Mouse (Mus musculus) erythroid progenitor cell, adult 5-6 weeks (primary cell): ENCODE measurements around the gene Frmd6. TPM values are rescaled to one million over a fixed set of nuclear protein-coding genes. Genes with fewer than 3 reads are reported as not detected.

Experiments
- ATAC-seq: replicated peaks from 2 replicates; pipeline ENCODE4 v1.8.0; 2016; ENCODE audit warnings: moderate number of reproducible peaks, mild to moderate bottlenecking, moderate TSS enrichment, inconsistent platforms; ENCODE audit not compliant: poor library complexity, low FRiP score, severe bottlenecking
- total RNA-seq, 2 experiments: library from RNA; stranded (forward) in 1 of 2; stranded (reverse) in 1 of 2; fragments of 150-400 nt in 1 of 2; fragments of 186-747, 209-891 nt in 1 of 2; gene quantifications; 2 replicates each; pipeline versions ENCODE4 v1.2.3 to v1.2.4; 2015 to 2017; ENCODE audit warnings: low replicate concordance in 2 of 2

Gene Frmd6
- total RNA-seq, 2 experiments from 2014 or later: 0.42 to 2.3 TPM

DNA sequence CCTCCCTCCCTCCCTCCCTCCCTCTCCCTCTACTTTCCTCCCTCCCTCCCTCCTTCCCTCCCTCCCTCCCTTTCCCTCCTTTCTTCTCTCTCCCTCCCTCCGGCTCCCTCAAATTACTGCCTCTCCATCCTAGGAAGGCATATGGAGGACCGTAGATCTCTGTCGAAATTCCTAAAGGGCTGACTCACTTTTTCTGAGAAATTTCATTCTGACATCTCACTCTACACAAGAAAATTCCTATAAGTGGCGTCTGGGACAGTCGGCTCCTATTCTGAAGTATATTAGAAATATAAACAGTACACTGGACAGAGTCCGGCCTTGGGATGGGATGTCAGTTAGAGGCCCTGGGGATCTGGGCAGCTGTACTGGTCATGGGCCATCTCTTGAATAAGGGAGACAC, 59.7 kb downstream of the Frmd6 start:
- ATAC-seq: no peak

DNA sequence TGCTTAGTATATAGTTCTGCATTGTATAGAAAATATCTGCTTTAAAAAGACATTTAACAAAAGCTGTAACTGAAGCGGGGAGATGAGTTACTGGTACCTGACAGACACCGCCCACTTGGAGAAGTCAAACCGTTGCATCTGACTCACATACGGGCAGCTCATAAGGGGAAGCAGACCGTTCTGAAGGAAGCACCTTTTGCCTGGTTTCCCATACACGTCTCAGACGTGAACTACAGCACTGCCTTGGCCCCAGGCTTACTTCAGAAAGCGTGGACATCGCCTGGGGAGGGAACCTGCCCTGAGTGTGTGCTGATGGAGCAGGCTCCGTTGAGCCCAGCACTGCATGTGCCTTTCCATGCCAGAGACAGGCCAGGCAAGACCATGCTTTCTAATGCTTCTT, 60.3 kb downstream of the Frmd6 start:
- ATAC-seq: no peak

DNA sequence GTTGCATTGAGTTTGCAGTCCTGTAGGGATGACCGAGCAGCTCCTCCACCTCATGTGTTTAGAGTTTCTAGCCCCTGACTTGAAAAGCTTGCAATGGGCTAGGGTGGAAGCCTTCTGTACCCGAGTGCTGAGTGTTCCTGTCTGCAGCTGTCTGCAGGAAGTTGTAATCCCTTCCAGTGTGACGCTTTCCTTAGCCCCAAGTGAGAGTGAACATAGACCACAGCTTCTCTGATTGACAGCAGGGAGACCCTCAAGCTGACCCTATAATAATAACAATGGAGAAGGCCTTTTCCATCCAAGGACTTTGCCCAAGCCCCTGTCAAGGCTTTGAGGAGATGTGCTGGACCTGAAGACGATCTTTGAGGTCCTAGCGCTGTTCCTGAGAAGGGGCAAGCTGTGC, 65.1 kb downstream of the Frmd6 start:
- no peak for ATAC-seq

DNA sequence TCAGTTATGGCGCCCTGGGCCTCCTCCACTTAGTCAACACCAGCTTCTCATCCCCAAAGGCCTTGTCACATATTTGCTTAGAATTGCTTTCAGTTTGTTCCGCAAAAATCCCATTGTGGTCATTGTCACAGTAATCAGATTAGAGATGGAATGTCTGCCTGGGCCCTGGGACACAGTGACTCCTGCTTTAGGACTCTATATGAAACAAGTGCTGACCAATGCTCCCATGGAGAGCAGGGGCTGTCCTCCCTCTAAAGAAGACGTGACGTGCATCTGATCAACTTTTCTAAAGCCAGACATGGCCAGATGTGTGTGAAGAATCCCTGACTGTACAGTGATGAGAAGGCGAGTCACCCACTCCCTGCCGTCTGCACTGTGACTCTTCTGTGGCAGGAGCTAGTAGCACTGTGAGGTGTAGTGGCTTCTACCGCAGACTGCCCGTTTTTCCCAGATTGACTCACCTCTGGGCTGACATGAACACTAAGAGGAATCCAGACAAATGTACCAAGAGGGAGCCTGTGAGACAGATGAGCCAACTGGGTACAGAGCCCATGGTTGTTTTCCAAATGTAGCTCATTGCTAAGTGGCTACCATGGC, 65.7 kb downstream of the Frmd6 start:
- no peak for ATAC-seq

DNA sequence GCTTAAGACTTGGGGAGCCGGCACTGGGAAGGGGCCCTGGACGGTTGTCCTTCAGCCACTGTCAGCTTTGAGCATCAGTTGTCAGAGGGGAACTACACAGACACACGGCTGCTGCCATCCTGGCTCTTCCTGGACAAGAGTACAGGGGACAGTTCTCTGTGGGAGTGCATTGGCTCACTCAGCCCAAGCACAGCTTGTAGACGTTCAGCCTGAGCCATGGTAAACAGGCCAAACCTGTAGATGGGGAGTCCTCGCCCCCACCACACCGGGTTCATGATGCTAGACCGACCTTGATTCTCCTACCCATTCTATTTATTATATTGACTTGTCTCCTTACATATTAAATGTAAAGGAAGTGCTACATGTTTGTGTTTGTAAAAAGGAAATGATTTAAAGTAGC, 70.0 kb downstream of the Frmd6 start:
- ATAC-seq: no peak

DNA sequence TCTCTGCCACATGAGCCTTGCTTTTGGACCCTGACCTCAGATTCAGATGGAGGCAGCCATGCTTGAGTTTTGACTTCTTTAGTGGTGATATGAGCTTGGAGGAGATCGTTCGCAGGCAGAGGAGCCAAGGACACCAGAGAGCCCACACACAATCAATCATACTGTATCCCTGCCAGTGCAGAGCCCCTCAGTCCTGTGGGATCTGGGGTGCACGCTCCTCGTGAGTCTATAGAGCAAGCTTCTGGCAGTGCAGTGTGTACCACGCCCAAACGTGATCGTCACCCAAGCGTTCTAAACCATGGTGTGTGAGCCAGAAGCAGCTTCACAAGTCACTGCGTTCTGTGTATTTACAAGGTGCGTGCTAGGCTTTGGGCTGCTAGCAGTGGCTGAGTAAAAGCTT, 70.8 kb downstream of the Frmd6 start:
- ATAC-seq: no peak

DNA sequence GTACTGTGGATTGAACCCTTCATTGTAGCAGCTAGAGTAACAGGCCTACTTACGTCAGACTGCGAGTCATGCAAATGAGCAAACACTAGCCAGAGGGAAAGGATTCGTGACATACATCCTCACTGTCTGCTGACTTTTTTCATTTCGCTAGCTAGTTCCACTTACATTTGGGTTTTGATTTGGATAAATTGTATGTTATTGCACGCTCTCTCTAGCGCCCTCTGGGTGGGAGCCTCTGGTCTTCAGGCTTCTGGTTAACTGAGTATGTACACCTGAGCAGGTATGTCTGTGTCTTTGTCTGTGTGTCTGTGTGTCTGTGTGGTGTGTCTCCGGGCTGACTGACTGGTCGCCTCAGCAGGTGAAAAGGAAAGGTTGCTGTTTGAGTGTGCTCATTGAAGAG, 72.1 kb downstream of the Frmd6 start:
- no peak for ATAC-seq

DNA sequence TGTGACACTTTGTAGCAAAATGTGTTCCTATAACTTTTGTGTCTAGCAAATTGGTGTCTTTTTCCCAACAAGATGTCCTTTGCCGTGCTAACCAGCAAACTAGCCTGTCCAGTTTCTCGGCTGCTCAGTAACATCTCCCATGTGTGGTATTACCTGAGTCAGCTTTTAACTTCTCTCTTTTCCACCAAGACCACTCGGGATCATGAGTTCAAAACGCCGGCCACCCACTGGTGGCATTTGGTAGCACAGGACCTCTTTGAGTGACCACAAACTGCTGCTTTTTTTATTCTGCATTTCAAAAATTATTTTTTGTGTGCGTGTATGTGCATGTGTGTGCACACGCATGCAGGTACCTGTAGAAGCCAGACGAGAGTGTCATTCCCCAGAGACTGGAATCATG, 73.1 kb downstream of the Frmd6 start:
- ATAC-seq: no peak

DNA sequence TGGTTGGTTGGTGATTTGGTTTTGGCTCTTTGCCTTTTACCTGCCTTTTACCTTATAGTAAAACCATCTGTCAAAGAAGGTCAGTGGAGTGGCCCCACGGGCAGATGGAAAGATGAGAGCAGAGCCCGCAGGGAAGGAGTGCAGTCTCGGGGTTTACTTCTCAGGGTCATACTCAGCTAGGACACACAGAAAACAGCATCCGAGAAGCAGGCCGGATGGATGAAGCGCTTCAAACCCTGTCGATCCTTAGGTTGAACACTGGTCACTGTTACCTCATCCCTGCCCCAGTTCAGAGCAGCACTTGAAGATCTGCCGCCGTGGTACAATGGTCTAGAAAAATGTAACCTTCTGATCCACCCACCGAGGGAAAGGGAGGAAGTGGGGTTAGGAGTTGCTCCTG, 79.2 kb downstream of the Frmd6 start:
- no peak for ATAC-seq

DNA sequence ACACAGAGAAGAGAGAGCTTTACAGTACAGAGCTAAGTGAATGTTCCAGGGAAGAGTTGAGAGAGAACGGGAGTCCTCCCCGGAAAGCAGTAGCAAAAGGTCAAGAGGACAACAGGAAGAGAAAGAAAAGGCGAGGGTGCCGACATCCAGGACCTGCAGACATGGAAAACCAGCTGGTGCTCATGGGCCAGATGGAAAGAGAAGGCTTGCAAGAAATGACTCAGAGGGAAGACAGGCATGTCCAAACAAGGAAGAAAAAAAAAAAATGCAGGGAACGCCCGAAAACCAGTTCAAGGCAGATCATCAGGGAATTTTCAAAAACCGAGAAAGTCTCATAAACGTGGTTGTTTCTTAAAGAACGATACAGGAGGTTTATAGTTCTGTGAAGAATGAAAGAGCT, 81.6 kb downstream of the Frmd6 start:
- ATAC-seq: no peak

DNA sequence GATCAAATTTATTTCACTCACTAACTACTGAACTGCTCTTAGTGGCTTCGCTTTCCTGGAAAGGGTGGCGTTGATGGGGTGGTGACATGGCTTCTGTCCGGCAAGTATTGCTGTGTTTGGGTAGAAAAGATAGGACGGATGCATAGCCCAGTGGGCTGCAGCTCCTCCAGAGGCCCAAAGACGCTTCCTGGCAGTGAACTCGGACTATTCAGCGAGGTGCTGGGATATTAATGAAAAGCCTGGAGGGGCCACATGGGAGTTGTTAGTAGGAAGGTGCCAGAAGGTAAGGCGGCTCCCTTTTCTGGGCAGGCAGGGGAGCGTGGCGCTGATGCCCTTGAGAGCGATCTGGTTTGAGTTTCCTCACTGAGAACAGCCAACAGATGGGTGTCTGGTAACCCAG, 82.3 kb downstream of the Frmd6 start:
- no peak for ATAC-seq

DNA sequence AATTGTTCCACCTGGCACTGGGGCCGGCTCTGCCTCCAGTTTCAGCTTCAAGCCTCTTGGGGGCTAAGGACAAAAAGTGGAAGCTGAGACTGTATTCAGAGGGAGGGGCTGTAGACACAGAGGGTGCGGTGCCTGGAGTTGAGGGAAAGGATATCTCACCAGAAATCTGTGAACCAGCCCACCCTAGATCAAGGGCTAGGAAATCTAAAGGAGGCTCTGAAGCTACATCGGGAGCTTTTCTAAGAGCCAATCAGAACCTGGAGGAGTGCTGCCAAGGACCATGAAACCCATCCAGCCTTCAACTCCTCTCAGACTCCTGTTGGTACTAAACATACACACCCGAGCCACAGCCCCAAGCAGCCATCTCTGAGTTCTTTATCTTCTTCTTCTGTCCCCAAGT, 82.8 kb downstream of the Frmd6 start:
- no peak for ATAC-seq

DNA sequence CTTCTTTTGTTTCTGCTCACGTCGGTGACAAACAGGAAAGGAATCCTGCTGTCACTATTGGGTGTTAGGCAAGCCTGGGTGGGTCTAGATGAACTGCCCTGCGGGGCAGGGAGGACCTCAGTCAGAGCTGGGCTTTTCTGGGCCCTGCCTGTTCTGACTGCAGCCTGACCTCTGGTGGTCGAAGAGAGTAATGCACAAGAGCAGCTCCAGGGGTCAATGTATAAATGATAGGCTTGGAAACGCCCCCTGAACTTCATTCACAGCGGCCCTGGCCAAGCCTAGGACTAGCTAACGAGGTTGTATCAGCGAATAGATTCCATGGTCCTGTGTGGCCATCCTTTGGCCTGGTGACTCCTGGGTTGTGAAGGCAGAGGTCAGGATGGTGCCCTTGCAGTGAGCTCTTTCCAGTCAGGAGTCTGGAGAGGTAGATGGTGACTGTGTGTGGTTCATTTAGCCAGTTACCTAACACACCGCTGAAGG, 85.0 kb downstream of the Frmd6 start:
- ATAC-seq: peak; percentile 68

DNA sequence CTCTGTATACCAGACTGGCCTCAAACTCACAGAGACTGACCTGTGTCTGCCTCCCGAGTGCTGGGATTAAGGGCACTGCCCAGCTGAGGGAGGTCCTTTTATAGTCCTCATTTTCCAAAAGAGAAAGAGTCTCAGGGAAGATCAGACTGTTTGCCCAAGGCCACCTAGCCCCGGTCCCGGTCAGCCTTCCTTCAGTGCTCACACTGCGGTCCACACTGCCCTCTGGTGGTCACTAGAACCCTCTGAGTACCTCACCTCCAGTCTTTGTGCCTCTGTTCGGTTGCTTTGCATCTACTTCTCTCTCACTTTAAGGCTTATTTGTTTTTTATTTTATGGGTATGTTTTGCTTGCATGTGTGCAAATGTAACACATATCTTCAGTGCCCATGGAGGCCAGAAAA, 85.7 kb downstream of the Frmd6 start:
- peak; percentile 68 for ATAC-seq

DNA sequence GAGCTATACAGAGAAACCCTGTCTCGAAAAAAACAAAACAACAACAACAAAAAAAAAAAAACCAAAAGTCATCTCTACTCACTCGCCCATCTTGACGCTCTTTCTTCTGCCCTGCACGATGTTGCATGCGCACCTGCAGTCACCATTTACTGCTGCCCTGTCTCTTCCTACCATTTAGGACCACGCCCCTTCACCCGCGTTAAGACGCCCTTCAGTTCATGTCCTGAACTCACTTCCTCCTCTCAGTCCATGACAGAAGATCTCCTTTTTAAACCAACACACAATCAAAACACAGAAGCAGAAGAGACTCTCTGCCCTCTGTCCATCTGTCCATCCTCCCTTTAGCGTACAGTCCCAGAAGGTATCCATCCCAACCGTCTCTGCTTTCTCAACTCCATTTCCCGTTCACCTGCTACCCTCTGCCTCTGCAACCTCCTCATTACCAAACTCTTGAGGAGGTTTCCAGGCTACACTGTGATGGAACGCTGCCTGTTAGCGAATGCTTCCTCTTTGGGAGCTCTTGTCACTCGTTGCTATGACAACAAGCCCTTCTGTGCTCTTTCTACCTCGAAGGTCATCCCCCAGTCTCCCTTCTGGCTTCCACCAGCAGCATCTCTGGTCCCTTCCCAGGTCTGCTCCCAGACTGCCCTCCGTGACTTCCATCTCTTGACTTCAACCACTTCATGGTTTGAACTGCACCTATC, 86.5 kb downstream of the Frmd6 start:
- no peak for ATAC-seq

DNA sequence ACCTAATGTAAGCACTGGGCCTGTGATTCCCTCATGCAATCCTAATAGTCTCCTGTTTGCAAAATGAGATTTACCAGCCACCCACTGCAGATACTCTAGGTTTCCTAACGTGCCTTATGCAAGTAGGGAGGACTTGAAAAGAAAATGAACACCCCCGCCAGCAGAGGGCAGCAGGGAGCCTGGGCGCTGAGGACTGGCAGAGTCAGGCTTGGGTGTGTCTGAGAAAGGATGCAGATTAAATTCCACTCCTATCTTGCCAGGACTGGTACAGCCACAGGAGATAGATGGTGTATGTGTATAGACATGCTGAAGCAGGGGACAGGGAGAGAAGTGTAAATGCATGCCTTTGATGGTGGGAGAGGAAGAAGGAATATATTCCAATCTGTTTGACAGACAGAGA, 88.1 kb downstream of the Frmd6 start:
- peak; percentile 78 for ATAC-seq

DNA sequence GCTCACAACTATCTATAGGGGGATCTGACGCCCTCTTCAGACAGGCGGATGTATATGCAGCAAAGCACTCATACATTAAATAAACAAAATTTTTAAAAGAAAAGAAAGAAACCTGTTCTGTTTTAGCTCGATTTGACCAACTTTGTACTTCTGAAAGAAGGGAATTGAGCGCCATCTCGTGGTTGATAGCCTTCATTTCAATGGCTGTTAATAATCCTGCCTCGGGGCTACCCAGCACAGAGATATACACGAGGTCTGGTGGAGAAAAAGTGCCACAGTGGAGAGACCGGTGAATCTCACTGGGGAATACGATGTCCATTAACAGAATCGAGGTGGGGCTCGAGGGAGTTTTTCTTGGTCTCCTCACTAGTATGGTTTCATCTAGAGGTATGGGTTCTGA, 89.1 kb downstream of the Frmd6 start:
- ATAC-seq: no peak

DNA sequence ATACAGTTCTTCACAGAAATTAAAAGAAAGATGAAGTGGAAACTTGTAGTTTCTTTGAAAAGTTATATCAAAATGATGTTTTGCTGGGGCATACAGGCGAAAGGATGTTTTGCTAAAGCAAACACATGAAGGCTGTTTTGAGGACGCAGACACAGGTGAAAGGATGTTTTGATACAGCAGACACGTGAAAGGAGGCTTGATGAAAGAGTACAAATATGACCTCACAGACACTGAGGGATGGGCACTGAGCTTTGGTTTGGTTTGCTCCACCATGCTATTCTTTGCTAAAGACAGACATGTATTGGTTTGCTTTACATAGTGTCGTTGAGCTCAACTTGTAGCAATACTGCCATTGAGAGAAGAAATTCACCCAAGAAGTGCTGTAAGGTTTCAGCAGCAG, 104.5 kb downstream of the Frmd6 start:
- no peak for ATAC-seq

DNA sequence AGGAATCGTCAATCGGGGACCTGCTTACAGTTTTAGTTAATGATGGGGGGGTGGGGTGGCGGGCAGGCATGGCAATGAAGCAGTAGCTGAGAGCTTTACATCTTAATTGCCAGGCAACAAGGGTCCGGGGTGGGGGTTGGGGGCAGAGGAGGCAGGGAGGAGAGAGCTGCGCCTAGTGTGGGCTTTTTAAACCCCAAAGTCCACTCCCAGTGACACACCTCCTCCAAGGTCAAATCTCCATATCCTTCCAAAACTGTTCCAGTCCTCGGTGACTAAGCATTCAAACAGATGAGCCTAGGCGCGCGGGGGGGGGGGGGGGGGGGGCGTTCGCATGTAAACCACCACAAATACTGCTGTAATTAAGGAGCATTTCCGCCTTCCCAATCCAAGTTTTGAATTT, 111.8 kb downstream of the Frmd6 start:
- ATAC-seq: no peak

DNA sequence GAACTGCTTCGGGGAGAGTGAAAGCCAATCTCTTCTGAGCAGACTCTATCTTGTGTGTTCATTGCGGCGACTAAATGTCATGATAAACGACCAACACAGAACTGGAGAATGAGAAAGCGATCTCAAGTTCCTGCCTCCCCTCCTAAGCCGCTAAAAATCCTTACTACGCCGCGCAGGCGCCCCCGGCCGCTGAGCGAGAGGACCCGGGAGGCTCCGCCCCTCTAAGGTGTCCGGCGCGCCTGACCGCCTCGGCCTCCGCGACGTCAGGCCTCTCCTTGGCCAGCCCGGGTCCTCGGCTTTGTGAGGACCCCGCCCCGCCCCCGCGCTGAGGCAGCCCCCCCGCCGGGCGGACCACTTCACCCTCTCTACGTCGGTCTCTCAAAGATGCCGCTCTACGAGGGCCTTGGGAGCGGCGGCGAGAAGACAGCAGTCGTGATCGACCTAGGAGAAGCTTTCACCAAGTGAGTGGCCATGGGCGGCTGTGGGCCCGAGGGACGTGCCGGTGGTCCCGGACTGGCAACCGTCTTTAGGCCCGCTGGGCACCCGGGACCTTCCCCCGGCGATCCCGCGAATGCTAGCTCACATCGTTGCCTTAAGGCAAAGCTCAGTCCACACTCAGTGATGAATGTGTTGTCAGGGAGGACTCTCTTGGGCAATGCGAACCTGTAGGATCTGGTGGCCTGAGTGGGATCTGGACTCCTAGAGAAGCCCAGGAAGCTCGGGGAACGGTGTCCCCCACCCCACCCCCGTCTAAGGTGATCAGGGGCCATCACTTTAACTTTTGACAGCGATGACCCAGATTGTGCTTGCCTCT, 112.5 kb downstream of the Frmd6 start, which contains the start of gene Actr10:
Actr10 (plus strand) TSS at position 287 of the 814 bp plus-strand sequence.
- peak; percentile 91 for ATAC-seq

DNA sequence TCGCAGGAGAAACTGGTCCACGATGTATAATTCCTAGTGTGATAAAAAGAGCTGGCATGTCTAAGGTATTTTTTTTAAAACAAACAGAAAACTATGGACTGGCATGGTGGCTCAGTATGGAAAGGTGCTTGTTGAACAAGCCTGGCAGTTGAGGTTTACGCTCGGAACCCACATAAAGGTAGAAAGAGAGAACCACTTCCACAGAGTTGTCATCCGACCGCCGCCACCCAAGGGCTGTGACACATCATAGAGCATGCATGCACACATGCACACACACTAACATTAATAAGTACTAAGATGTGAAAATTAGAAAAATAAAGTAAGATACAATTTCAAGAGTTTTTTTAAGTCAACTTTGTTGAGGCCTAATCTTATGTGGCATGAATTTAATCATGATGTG, 115.5 kb downstream of the Frmd6 start:
- ATAC-seq: no peak
